Mouse (Mus musculus): Measurements from ENCODE around the gene Hook2. TPM values are rescaled to one million over a fixed set of nuclear protein-coding genes. Genes with fewer than 3 reads are reported as not detected.
A peak's percentile ranks its signal among the peaks of the same experiment; 100 is the strongest.

The Hook2 gene
- polyA plus RNA-seq, 1 experiment from 2014 or later = 7.3 TPM

DNA sequence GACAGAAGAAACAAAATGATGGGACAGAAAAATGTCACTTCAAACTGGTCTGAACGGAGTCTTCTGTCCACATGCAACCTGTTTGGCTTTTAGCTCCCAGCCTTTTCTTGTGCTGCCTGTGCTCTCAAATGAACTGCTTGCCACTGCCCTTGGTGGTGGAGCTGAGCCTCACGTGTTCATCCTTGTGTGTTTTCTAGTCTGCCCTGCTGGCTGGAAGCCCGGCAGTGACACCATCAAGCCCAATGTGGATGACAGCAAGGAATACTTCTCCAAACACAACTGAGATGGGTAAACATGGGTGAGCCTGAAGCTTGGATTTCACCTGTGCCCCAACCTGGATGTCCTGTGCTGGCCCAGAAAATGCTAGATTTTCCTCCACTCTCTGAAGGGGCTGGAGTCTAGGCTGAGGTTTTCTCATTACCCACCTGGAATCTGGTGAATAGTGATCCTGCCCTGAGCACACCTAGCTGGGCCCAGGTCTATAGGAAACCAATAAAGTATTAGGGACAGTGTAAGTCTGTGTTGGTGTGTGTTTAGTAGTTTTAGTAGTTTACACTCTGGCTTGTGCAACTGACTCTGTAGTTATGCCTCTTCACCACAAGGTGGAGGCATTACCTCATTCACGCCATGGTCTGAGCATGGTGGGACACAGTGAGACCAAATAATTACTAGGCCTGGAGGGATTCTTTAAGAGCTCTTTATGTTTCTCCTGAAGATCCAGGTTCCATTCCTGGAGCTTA, 16.4 kb upstream of the Hook2 start:
- peaks cover 51% of the 10 kb centered on the region for H3K4me1 ChIP-seq
- 63% methylated on average over 4 of the region's 4 CpGs for WGBS

GRCm38 (mm10) chr8:84974543-84975142, 15.8 kb upstream of the Hook2 start:
- Histone ChIP-seq H3K4me2 (peak overlapping the region; percentile 99), H3K36me3 (peaks cover 49% of the 10 kb centered on the region), H3K4me3 (peak overlapping the region; percentile 73), H3K9me3 (no peaks in the 10 kb centered on the region), H3K27ac (replicated peaks) (peak overlapping the region; percentile 90; the same call in 1 of the 2 replicates), H3K27me3 (replicated peaks) (no peaks in the 10 kb centered on the region), H3K4me1 (peaks cover 58% of the 10 kb centered on the region), H3K9ac (peak overlapping the region; percentile 88; the same call in 1 of the 2 replicates)
- WGBS = 78% methylated on average over 8 of the region's 8 CpGs
- ATAC-seq (ENCODE audit: extremely low read depth, insufficient number of reproducible peaks, low FRiP score, low TSS enrichment) = no peak

More for the DNA sequence above, 16.4 kb upstream of the Hook2 start:
- H3K4me3 ChIP-seq = peak overlapping the region; percentile 21; the same call in 1 of the 2 replicates
- no peaks in the 10 kb centered on the region for H3K9me3 ChIP-seq
- peak overlapping the region; percentile 4; the same call in 1 of the 2 replicates for H3K27ac ChIP-seq (replicated peaks)
- H3K4me2 ChIP-seq = peak overlapping the region; percentile 99
- no peak overlapping the region for H3K9ac ChIP-seq
- H3K27me3 ChIP-seq (replicated peaks) = no peaks in the 10 kb centered on the region
- no peak for ATAC-seq (ENCODE audit: extremely low read depth, insufficient number of reproducible peaks, low FRiP score, low TSS enrichment)
- H3K36me3 ChIP-seq = peaks cover 49% of the 10 kb centered on the region

GRCm38 (mm10) chr8:84975434-84975833, 15.0 kb upstream of the Hook2 start:
- Histone ChIP-seq H3K27me3 (replicated peaks) (no peaks in the 10 kb centered on the region), H3K4me2 (peak overlapping the region; percentile 99), H3K4me3 (peak overlapping the region; percentile 73), H3K9me3 (no peaks in the 10 kb centered on the region), H3K27ac (replicated peaks) (peak overlapping the region; percentile 90), H3K4me1 (peaks cover 63% of the 10 kb centered on the region), H3K9ac (peak overlapping the region; percentile 88), H3K36me3 (peaks cover 49% of the 10 kb centered on the region)
- WGBS = 38% methylated on average over 7 of the region's 7 CpGs
- ATAC-seq (ENCODE audit: extremely low read depth, insufficient number of reproducible peaks, low FRiP score, low TSS enrichment) = no peak

DNA sequence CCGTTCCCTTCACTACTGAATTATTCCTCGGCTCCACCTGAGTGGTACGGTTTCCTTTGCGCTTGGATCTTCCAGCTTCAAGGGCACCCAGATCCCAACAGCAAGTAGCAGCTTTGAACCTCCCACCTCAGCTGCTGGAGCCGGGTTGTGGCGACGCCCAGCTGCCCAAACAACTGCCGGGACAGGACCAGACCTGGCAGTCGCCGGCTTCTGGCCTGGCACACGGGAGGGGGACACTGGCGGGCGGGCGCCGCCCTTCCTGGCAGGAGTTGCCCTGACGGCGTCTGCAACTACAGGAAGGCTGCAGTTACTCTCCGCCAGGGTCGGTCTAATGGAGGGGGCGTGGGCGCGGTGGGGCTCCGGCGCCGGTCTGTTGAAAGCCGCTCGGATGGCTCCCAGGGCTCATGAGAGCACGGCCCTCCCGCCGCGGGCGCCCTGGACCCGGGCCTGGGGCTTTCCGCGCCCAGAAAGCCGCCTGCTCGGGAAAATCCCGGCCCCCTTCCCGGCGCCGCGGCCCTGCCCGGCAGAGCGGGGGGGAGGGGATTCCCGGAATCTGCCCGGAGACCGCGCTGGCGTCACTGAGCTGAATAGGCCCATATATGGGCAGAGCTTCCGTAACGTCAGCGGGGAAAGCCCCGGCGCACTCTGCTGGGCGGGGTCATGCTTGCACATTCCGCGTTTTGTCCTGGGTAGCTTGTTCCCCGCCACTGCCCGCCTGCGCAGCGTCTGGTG, 14.2 kb upstream of the Hook2 start:
- under 1% methylated on average over 58 of the region's 61 CpGs for WGBS
- H3K4me2 ChIP-seq = peak overlapping the region; percentile 99
- peaks cover 42% of the 10 kb centered on the region for H3K36me3 ChIP-seq
- ATAC-seq (ENCODE audit: extremely low read depth, insufficient number of reproducible peaks, low FRiP score, low TSS enrichment) = peak; percentile 75
- H3K4me3 ChIP-seq = peak overlapping the region; percentile 73
- H3K4me1 ChIP-seq = peaks cover 63% of the 10 kb centered on the region
- peak overlapping the region; percentile 90 for H3K27ac ChIP-seq (replicated peaks)
- H3K9ac ChIP-seq = peak overlapping the region; percentile 88
- H3K9me3 ChIP-seq = no peaks in the 10 kb centered on the region
- no peaks in the 10 kb centered on the region for H3K27me3 ChIP-seq (replicated peaks)

- no peak for ATAC-seq (ENCODE audit: extremely low read depth, insufficient number of reproducible peaks, low FRiP score, low TSS enrichment)
- Histone ChIP-seq H3K4me1 (peaks cover 69% of the 10 kb centered on the region), H3K9ac (peak overlapping the region; percentile 88), H3K27me3 (replicated peaks) (no peaks in the 10 kb centered on the region), H3K36me3 (peaks cover 35% of the 10 kb centered on the region), H3K9me3 (no peaks in the 10 kb centered on the region), H3K4me2 (peak overlapping the region; percentile 99), H3K4me3 (peak overlapping the region; percentile 73), H3K27ac (replicated peaks) (peak overlapping the region; percentile 90)
- WGBS = 3% methylated on average over 25 of the region's 25 CpGs
These were observed 13.5 kb upstream of the Hook2 start for GRCm38 (mm10) chr8:84976763-84977434.

DNA sequence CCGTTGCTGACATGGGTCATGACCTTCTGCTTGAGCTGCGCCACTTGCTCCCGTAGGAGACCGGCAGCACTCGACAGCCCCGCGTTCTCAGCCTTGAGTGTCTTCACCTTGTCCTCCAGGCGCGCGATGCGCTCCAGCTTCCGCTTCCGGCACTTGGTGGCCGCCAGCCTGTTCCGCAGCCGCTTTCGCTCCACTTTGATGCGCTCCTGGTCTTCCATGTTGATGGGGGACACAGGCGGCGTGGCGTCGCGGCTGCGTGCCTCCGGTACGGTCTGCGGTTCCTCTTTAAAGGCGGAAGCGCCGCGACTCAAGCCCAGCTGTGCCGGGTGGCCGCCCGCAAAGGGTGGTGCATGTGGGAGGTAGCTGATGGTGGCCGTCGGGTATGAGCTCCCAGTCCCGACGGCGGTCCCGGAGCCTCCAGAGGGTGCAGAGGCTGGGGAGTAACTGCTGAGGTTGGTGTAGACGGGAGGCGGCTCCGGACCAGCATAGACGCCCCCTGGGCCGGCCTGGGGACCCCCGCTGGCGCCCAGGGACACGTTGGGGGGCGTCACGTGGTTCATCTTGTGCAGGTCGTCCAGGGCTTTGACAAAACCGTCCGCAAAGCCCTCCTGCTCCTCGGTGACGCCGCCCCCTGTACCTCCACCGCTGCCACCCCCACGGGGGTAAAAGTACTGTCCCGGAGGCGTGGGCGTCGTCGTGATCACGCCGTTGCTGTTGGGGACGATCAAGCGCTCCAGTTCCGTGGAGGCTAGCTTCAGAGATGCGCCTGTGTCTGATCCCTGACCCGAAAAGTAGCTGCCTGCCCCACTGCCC, 12.8 kb upstream of the Hook2 start:
- peaks cover 27% of the 10 kb centered on the region for H3K36me3 ChIP-seq
- 1% methylated on average over 70 of the region's 70 CpGs for WGBS
- peak overlapping the region; percentile 99 for H3K4me2 ChIP-seq
- H3K4me3 ChIP-seq = peak overlapping the region; percentile 73
- peak overlapping the region; percentile 88 for H3K9ac ChIP-seq
- no peaks in the 10 kb centered on the region for H3K27me3 ChIP-seq (replicated peaks)
- peak overlapping the region; percentile 90 for H3K27ac ChIP-seq (replicated peaks)
- no peaks in the 10 kb centered on the region for H3K9me3 ChIP-seq
- H3K4me1 ChIP-seq = peaks cover 73% of the 10 kb centered on the region
- ATAC-seq (ENCODE audit: extremely low read depth, insufficient number of reproducible peaks, low FRiP score, low TSS enrichment) = no peak

DNA sequence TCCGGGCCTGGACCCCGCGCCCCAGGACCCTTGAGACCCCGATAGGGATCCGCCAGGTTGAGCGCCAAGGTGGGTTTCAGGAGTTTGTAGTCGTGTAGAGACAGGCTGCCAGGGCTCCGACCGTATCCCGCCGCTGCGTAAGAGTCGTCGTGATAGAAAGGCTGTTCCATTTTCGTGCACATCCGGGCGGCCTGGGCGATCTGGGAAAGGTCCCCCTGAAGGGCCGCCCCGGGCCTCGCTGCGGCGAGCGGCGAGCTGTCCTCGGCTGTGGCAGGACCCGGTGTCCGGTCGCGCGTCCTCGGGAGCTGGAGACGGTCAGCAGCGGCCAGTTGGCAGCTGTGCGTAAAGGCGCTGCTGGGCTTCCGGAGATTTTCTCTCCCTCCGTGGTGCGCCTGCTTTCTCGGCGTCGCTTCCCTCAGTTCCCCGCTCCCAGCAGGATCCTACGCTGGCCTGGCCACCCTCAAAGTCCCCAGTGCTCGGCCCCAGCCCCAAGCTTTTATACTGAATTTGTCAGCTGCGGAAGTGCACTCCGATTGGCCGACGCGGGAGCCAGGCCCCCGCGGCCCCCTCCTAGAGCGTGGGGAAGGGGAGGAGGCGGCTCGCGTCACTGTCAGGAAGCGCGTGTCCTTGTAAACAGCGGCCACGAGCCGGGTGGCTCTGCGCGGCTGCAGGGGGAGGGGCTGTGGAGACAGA, 12.0 kb upstream of the Hook2 start, which contains the start of gene Junb:
Gene Junb, minus strand, starts transcription at position 471 of the 693 bp plus-strand sequence.
- H3K36me3 ChIP-seq = peaks cover 20% of the 10 kb centered on the region
- ATAC-seq (ENCODE audit: extremely low read depth, insufficient number of reproducible peaks, low FRiP score, low TSS enrichment) = peak; percentile 52
- peak within 1 kb of the TSS; percentile 99 for H3K4me2 ChIP-seq
- no peaks in the 10 kb centered on the region for H3K27me3 ChIP-seq (replicated peaks)
- peak within 1 kb of the TSS; percentile 90 for H3K27ac ChIP-seq (replicated peaks)
- under 1% methylated on average over 63 of the region's 63 CpGs for WGBS
- peak within 1 kb of the TSS; percentile 88 for H3K9ac ChIP-seq
- peak within 1 kb of the TSS; percentile 73 for H3K4me3 ChIP-seq
- H3K9me3 ChIP-seq = no peaks in the 10 kb centered on the region
- H3K4me1 ChIP-seq = peaks cover 73% of the 10 kb centered on the region

DNA sequence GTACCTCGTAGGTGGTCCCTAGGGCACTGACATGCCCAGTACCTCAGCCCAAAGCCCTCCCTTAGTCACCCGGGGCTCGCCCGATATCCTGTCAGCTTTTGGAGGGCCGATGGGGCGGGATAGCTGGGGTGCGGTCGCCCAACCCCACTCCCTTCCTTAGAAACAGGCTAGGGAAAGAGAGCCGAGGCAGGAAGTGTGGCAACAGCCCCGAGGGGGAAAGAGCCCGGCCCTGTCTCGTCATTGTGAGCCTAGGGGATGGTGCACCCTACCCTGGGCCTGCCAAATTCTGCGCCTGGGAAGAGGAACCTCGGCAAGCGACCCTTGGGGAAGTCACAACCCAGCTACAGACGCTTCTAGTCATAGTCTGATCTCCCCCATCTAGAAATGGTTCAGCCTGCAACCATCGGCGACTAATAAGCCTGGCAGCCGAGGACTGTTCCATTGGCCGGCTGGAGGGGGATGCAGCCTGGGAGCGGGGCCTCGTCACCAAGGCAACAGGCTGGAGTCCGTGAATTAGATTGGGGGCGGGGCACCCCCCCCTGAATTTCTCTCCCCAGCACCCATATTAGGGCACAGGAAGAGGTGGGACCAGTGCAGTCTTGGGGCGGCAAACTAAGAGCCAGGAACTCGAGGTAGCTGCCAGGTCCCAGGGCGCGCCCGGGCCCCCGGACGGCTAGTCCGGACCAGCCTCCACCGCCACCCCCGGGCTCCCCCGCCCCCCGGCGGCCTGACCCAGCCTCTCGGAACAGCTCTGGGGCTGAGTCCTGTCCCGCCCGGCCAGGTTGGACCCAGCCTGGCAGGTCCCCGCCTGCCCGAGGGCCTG, 10.6 kb upstream of the Hook2 start:
- peak overlapping the region; percentile 90 for H3K27ac ChIP-seq (replicated peaks)
- peak overlapping the region; percentile 88 for H3K9ac ChIP-seq
- H3K9me3 ChIP-seq = no peaks in the 10 kb centered on the region
- peaks cover 6% of the 10 kb centered on the region for H3K36me3 ChIP-seq
- H3K4me3 ChIP-seq = peak overlapping the region; percentile 73
- peak overlapping the region; percentile 99 for H3K4me2 ChIP-seq
- WGBS = 1% methylated on average over 42 of the region's 42 CpGs
- ATAC-seq (ENCODE audit: extremely low read depth, insufficient number of reproducible peaks, low FRiP score, low TSS enrichment) = peak; percentile 6; the same call in 1 of the 2 replicates
- H3K4me1 ChIP-seq = peaks cover 78% of the 10 kb centered on the region
- H3K27me3 ChIP-seq (replicated peaks) = no peaks in the 10 kb centered on the region

- peak overlapping the region; percentile 73 for H3K4me3 ChIP-seq
- peak overlapping the region; percentile 99 for H3K4me2 ChIP-seq
- no peaks in the 10 kb centered on the region for H3K9me3 ChIP-seq
- 29% methylated on average over 11 of the region's 11 CpGs for WGBS
- H3K9ac ChIP-seq = peak overlapping the region; percentile 88
- H3K27ac ChIP-seq (replicated peaks) = peak overlapping the region; percentile 90
- peaks cover 79% of the 10 kb centered on the region for H3K4me1 ChIP-seq
- H3K27me3 ChIP-seq (replicated peaks) = no peaks in the 10 kb centered on the region
- no peaks in the 10 kb centered on the region for H3K36me3 ChIP-seq
- no peak for ATAC-seq (ENCODE audit: extremely low read depth, insufficient number of reproducible peaks, low FRiP score, low TSS enrichment)
These were observed 9.6 kb upstream of the Hook2 start for GRCm38 (mm10) chr8:84980622-84981358.

Data from heart, embryonic 13.5 days (tissue).